Mouse (Mus musculus) ES-CJ7 (cell line): ENCODE measurements around the gene Vmn1r174.
"Not testable (repeated sequence)": the region's sequence is repeated elsewhere in the genome, so short reads cannot be mapped to it uniquely, and the experiment has no call there.

ENCODE experiments used
- DNase-seq: peaks from one replicate; pipeline ENCODE4 v3.0.0; 2011; ENCODE audit warnings: low read depth, low spot score

Gene Vmn1r174

GRCm38 (mm10) chr7:23751970-23752369 is at the start of gene Vmn1r174:
Gene Vmn1r174 (plus strand): TSS chr7:23752270.
- not testable (repeated sequence) for DNase-seq

GRCm38 (mm10) chr7:23784526-23784925 is 32.5 kb downstream of the Vmn1r174 start:
- peak; percentile 43 for DNase-seq

DNA sequence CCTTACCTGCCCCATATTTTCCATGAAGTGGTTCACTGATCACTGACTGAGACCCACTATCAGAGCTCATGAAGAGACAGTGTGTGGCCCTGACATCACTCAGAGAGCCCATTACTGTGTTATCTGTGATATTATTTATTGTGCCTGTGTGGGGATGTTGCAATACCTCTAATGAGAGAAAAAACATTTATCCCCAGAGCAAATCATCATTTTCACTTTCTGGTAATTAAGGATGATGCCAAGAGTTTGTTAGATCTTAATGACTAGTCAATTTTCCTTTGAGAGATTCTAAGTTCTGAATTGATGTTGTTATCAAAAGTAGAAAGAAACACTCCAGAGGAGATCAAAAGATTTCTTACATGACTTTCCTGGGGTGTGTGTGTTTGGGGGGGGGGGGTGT is 58.5 kb downstream of the Vmn1r174 start, which contains the start of gene Vmn1r175:
Gene Vmn1r175 (minus strand): TSS at position 101 of the 400 bp plus-strand sequence.
- not testable (repeated sequence) for DNase-seq
